9 mouse cellular contexts compared by ENCODE assay signal in genomic region chr9:22095854-22096307, GRCm38 (mm10). TPM values are rescaled to one million over a fixed set of nuclear protein-coding genes. Genes with fewer than 3 reads are reported as not detected.
DNase-seq lines count a peak whose midpoint lies in the region; ATAC-seq and TF ChIP-seq lines count a peak whose summit lies in the region.
"Had no signal": no experiment of that assay in that cellular context is flagged by ENCODE, and none has a peak within 500 bp of the region (broad histone marks: within the 10 kb centered on the region; RNA-seq: fewer than 3 reads in every experiment).

No protein-coding gene starts in this region.

- no peak for TF ChIP-seq EP300 in stomach, postnatal 0 days (optimal IDR thresholded peaks at IDR 0.05)

- peaks cover 12 to 15% of the 10 kb centered on the region in 2 experiments; a peak in 2 of 4 replicates for H3K4me1 ChIP-seq in heart, embryonic 14.5 days (ENCODE audit: control insufficient read depth in 2 of 2, insufficient read depth in 2 of 2, low read length in 2 of 2)
- peaks cover 3% of the 10 kb centered on the region; the same call in 1 of the 2 replicates for H3K4me1 ChIP-seq in liver, embryonic 16.5 days (ENCODE audit: control insufficient read depth, low read depth, low read length)
- peaks cover 7% of the 10 kb centered on the region; the same call in 1 of the 2 replicates for H3K4me1 ChIP-seq in neural tube, embryonic 12.5 days
- H3K4me1 ChIP-seq in stomach, postnatal 0 days (replicated peaks; ENCODE audit: control insufficient read depth, insufficient read depth) = no peaks in the 10 kb centered on the region

- peak overlapping the region; percentile 28 to 59; a peak in 2 of 4 replicates for H3K27ac ChIP-seq in heart, embryonic 14.5 days (replicated peaks in 1 of 2; ENCODE audit: control insufficient read depth in 1 of 2, insufficient read depth in 1 of 2, low read depth in 2 of 2, low read length in 2 of 2)
- H3K27ac ChIP-seq in liver, embryonic 16.5 days (ENCODE audit: low read length) = no peak overlapping the region
- no peak overlapping the region for H3K27ac ChIP-seq in neural tube, embryonic 12.5 days
- H3K27ac ChIP-seq in stomach, postnatal 0 days (replicated peaks) = no peak overlapping the region; the same call in 1 of the 2 replicates

- H3K9me3 ChIP-seq in heart, embryonic 14.5 days (ENCODE audit: control insufficient read depth, low read length) = no peaks in the 10 kb centered on the region
- H3K9me3 ChIP-seq in liver, embryonic 16.5 days (replicated peaks; ENCODE audit: control insufficient read depth, low read length) = no peaks in the 10 kb centered on the region
- H3K9me3 ChIP-seq in neural tube, embryonic 12.5 days = no peaks in the 10 kb centered on the region
- H3K9me3 ChIP-seq in stomach, postnatal 0 days (ENCODE audit: control insufficient read depth, low read length) = no peaks in the 10 kb centered on the region

- DNase-seq in CD8-positive naive resting alpha-beta T cell, adult 2 months (ENCODE audit: low read depth in 2 of 2, low spot score in 2 of 2) = peak; percentile 77 to 85
- peak; percentile 74 for DNase-seq in c-Kit-positive CD71-negative TER-119-negative erythroid progenitor cells, embryonic 14.5 days (ENCODE audit: low read depth)
- peak; percentile 78 for DNase-seq in fibroblast of lung, adult 2 months (ENCODE audit: low read depth)
- DNase-seq in kidney, postnatal 10 days = peak; percentile 92
- peak; percentile 93 for DNase-seq in stomach, postnatal 0 days (ENCODE audit: low spot score)

- peak; percentile 84 for TF ChIP-seq CTCF in stomach, postnatal 0 days (IDR thresholded peaks at IDR 0.05; ENCODE audit: low read depth)

- 2% methylated on average over 24 of the region's 24 CpGs for WGBS in heart, embryonic 14.5 days
- WGBS in liver, embryonic 16.5 days (ENCODE audit: insufficient replicate concordance) = under 1% methylated on average over 24 of the region's 24 CpGs
- 1% methylated on average over 24 of the region's 24 CpGs for WGBS in neural tube, embryonic 12.5 days
- under 1% methylated on average over 24 of the region's 24 CpGs for WGBS in stomach, postnatal 0 days

- ATAC-seq in heart, embryonic 14.5 days (ENCODE audit: insufficient number of reproducible peaks, insufficient read depth, low FRiP score, low read depth) = peak; percentile 44; the same call in 1 of the 2 replicates
- peak; percentile 82 for ATAC-seq in liver, embryonic 16.5 days (ENCODE audit: low read depth)
- peak; percentile 83 for ATAC-seq in neural tube, embryonic 12.5 days (ENCODE audit: low FRiP score, low read depth)
- ATAC-seq in stomach, postnatal 0 days (ENCODE audit: low FRiP score, low TSS enrichment) = peak; percentile 87

- H3K4me3 ChIP-seq in heart, embryonic 14.5 days (ENCODE audit: control insufficient read depth in 1 of 2, insufficient read depth in 1 of 2, low read depth in 1 of 2, low read length in 2 of 2) = peak overlapping the region; percentile 14 to 38
- H3K4me3 ChIP-seq in liver, embryonic 16.5 days (ENCODE audit: low read depth, low read length) = peak overlapping the region; percentile 53
- peak overlapping the region; percentile 28 for H3K4me3 ChIP-seq in neural tube, embryonic 12.5 days
- peak overlapping the region; percentile 22; the same call in 1 of the 2 replicates for H3K4me3 ChIP-seq in stomach, postnatal 0 days (ENCODE audit: low read depth, low read length)

- peak overlapping the region; percentile 73 for H3K9ac ChIP-seq in heart, embryonic 14.5 days (ENCODE audit: low read length)
- H3K9ac ChIP-seq in liver, embryonic 16.5 days (ENCODE audit: low read depth, low read length) = peak overlapping the region; percentile 57
- H3K9ac ChIP-seq in neural tube, embryonic 12.5 days = peak overlapping the region; percentile 55; the same call in 1 of the 2 replicates
- peak overlapping the region; percentile 61 for H3K9ac ChIP-seq in stomach, postnatal 0 days (ENCODE audit: low read length)

- H3K36me3 ChIP-seq in heart, embryonic 14.5 days (ENCODE audit: control insufficient read depth, insufficient read depth, low read length) = no peaks in the 10 kb centered on the region
- no peaks in the 10 kb centered on the region for H3K36me3 ChIP-seq in liver, embryonic 16.5 days (ENCODE audit: control insufficient read depth, insufficient read depth)
- no peaks in the 10 kb centered on the region for H3K36me3 ChIP-seq in neural tube, embryonic 12.5 days
- H3K36me3 ChIP-seq in stomach, postnatal 0 days (ENCODE audit: control insufficient read depth, insufficient read depth, low read length) = no peaks in the 10 kb centered on the region

- no peaks in the 10 kb centered on the region for H3K27me3 ChIP-seq in heart, embryonic 14.5 days (ENCODE audit: control insufficient read depth, insufficient read depth, low read length)
- peaks cover 27% of the 10 kb centered on the region for H3K27me3 ChIP-seq in liver, embryonic 16.5 days (ENCODE audit: control insufficient read depth, insufficient read depth, low read depth, low read length)
- peaks cover 27% of the 10 kb centered on the region for H3K27me3 ChIP-seq in neural tube, embryonic 12.5 days (replicated peaks)
- no peaks in the 10 kb centered on the region for H3K27me3 ChIP-seq in stomach, postnatal 0 days (ENCODE audit: control insufficient read depth, insufficient read depth, low read length)

- H3K4me2 ChIP-seq in heart, embryonic 14.5 days (ENCODE audit: low read length) = peak overlapping the region; percentile 72
- H3K4me2 ChIP-seq in liver, embryonic 16.5 days (ENCODE audit: low read depth, low read length) = peak overlapping the region; percentile 75
- peak overlapping the region; percentile 63 for H3K4me2 ChIP-seq in neural tube, embryonic 12.5 days (replicated peaks)
- H3K4me2 ChIP-seq in stomach, postnatal 0 days (replicated peaks; ENCODE audit: low read depth) = peak overlapping the region; percentile 56

RNA-seq across cellular contexts. Expression of gene Cnn1, which starts 3.1 kb away (rescaled TPM):
- 227 and 239 TPM in 2 replicates for polyA plus RNA-seq in heart, embryonic 14.5 days (2014; fragmentation: Nextera tagmentation; extraction: Ambion mirVana)
- 0.22 and 1.8 TPM in 2 replicates for polyA plus RNA-seq in liver, embryonic 16.5 days (2015; fragmentation: Nextera tagmentation; extraction: Ambion mirVana)
- 0.39 and 1.4 TPM in 2 replicates for polyA plus RNA-seq in neural tube, embryonic 12.5 days (2016; fragmentation: Nextera tagmentation; extraction: Ambion mirVana)
- 851 and 1,082 TPM in 2 replicates for polyA plus RNA-seq in stomach, postnatal 0 days (2015; fragmentation: Nextera tagmentation; extraction: Ambion mirVana)

RNA-seq across cellular contexts. Expression of gene Ecsit, which starts 10.6 kb away (rescaled TPM):
- 50.5 and 58.1 TPM in 2 replicates for polyA plus RNA-seq in heart, embryonic 14.5 days (2014; fragmentation: Nextera tagmentation; extraction: Ambion mirVana)
- polyA plus RNA-seq in liver, embryonic 16.5 days (2015; fragmentation: Nextera tagmentation; extraction: Ambion mirVana) = 21.1 and 22.2 TPM in 2 replicates
- 46.7 and 47.3 TPM in 2 replicates for polyA plus RNA-seq in neural tube, embryonic 12.5 days (2016; fragmentation: Nextera tagmentation; extraction: Ambion mirVana)
- 31.7 and 33.1 TPM in 2 replicates for polyA plus RNA-seq in stomach, postnatal 0 days (2015; fragmentation: Nextera tagmentation; extraction: Ambion mirVana)

RNA-seq across cellular contexts. Expression of gene Elof1, which starts 21.1 kb away (rescaled TPM):
- polyA plus RNA-seq in heart, embryonic 14.5 days (2014; fragmentation: Nextera tagmentation; extraction: Ambion mirVana) = 117 and 129 TPM in 2 replicates
- 77.8 and 78.7 TPM in 2 replicates for polyA plus RNA-seq in liver, embryonic 16.5 days (2015; fragmentation: Nextera tagmentation; extraction: Ambion mirVana)
- 171 and 172 TPM in 2 replicates for polyA plus RNA-seq in neural tube, embryonic 12.5 days (2016; fragmentation: Nextera tagmentation; extraction: Ambion mirVana)
- 119 TPM in 2 replicates for polyA plus RNA-seq in stomach, postnatal 0 days (2015; fragmentation: Nextera tagmentation; extraction: Ambion mirVana)

RNA-seq across cellular contexts. Expression of gene Zfp653, which starts 24.7 kb away (rescaled TPM):
- 6.7 and 7.6 TPM in 2 replicates for polyA plus RNA-seq in heart, embryonic 14.5 days (2014; fragmentation: Nextera tagmentation; extraction: Ambion mirVana)
- polyA plus RNA-seq in liver, embryonic 16.5 days (2015; fragmentation: Nextera tagmentation; extraction: Ambion mirVana) = 5.7 and 6.2 TPM in 2 replicates
- 19.6 and 20.7 TPM in 2 replicates for polyA plus RNA-seq in neural tube, embryonic 12.5 days (2016; fragmentation: Nextera tagmentation; extraction: Ambion mirVana)
- polyA plus RNA-seq in stomach, postnatal 0 days (2015; fragmentation: Nextera tagmentation; extraction: Ambion mirVana) = 4.4 and 5.5 TPM in 2 replicates

RNA-seq across cellular contexts. Expression of gene Gm49318, which starts 24.8 kb away (rescaled TPM):
- not detected in 2 replicates for polyA plus RNA-seq in heart, embryonic 14.5 days (2014; fragmentation: Nextera tagmentation; extraction: Ambion mirVana)
- polyA plus RNA-seq in liver, embryonic 16.5 days (2015; fragmentation: Nextera tagmentation; extraction: Ambion mirVana) = not detected in 2 replicates
- polyA plus RNA-seq in neural tube, embryonic 12.5 days (2016; fragmentation: Nextera tagmentation; extraction: Ambion mirVana) = not detected in 2 replicates
- polyA plus RNA-seq in stomach, postnatal 0 days (2015; fragmentation: Nextera tagmentation; extraction: Ambion mirVana) = not detected in 2 replicates
- polyA plus RNA-seq: gonadal fat pad, adult 2 months had no signal

Comparison
In these comparisons a context has a peak if more than half of its experiments do, and no peak if none do; other contexts are left out.
1. H3K27ac ChIP-seq: peak in heart, embryonic 14.5 days (2 of 2); none in liver, embryonic 16.5 days (single experiment), neural tube, embryonic 12.5 days (single experiment) and stomach, postnatal 0 days (single experiment).
2. RNA of gene Cnn1, which starts 3.1 kb away (polyA plus RNA-seq): 851 to 1,082 TPM in stomach, postnatal 0 days and 227 to 239 TPM in heart, embryonic 14.5 days; 0.22 to 1.8 TPM in liver, embryonic 16.5 days and 0.39 to 1.4 TPM in neural tube, embryonic 12.5 days; every median in the first group is over 10 times any median in the second.
3. Peak in every context shown above with its lines, with median percentiles within 50 percentile points of each other: DNase-seq, ATAC-seq, H3K4me2 ChIP-seq, H3K4me3 ChIP-seq and H3K9ac ChIP-seq.